Mouse (Mus musculus) left cerebral cortex, postnatal 36 days (tissue): ENCODE results near the gene Cbln3. TPM values are rescaled to one million over a fixed set of nuclear protein-coding genes. Genes with fewer than 3 reads are reported as not detected.

Experiments
- DNase-seq, 2 experiments: peaks; one replicate each; pipeline ENCODE4 v3.0.0; 2021 to 2022; ENCODE audit warnings: low spot score in 2 of 2, mixed read lengths in 1 of 2
- intact Hi-C: fragments of 180-260 bp; cut with DNase I; formaldehyde crosslinking; loops from one replicate; pipeline ENCODE4 v1.15.1; 2025
- total RNA-seq, 2 experiments: library from RNA; stranded (reverse); gene quantifications; 2 replicates each; pipeline ENCODE4 v1.2.3; 2021

Gene Cbln3
- total RNA-seq, 2 experiments from 2014 or later: 0.29 to 0.49 TPM

DNA sequence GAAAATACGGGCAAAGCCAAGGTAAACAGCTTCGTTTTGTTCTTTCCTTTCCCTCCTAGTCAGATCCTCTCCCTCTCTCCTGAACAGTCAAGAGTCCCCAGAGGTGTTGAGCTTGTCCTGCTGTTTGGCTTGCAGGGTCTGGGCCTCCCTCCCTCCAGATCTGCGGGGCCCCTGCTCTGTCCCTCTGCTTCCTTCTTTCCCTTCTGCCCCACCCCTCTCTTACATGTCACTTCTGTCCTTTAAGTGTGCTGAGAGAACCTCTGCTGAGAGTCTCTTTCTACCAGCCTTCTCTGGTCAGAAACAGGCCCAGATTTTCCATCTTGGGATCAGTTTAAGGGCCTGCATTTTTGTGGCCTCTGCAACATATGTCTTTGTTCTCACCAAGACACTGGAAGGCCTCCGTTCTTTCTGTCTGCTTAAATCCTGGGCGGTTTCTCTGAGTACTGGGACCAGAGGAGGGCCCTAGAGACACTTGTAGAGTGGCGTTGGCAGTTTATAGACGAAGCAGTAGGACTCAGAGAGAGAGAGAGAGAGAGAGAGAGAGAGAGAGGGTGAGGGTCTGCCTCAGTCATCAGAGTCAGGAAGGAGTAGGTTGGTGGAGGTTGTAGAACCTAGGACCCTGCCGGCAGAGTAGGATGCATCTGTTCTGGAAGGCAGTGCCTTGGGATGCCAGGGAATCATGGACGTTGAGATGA, 29.6 kb downstream of the Cbln3 start:
- intact Hi-C loops: no loop called here
- no peak for DNase-seq

DNA sequence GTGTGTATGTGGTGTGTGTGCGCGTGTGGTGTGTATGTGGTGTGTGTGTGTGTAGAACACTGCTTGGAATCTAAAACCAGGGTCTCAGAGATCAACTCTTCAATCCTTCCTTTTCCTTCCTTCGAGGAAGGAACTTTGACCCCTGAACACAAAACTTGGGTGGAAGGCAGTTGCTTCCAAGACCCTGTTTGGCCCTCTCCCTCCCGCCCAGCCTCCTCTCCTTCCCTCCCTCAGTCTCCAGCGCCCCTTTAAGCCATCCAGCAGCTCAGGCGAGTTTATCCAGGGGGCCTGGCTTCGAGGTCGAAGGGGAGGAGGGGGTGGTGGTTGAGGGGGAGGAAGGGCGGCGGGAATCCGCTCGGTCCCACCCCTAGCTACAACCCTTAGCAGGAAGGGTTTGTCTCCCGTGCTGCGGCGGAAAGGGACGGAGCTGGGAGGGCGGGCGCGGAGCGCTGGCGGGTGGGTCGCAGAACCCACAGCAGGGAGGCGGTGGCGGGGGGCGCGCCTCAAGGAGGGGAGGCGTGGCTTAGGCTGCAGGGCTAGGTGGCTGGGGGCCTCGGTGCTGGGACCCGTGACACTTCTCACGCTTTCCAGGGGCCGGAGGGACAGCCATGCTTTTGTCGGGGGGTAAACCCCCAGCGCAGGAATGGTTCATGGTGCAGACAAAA, 30.4 kb downstream of the Cbln3 start, which contains the start of gene Nynrin:
Nynrin (plus strand) TSS at position 390 of the 665 bp plus-strand sequence.
- DNase-seq: no peak
- intact Hi-C loops: no loop called here

DNA sequence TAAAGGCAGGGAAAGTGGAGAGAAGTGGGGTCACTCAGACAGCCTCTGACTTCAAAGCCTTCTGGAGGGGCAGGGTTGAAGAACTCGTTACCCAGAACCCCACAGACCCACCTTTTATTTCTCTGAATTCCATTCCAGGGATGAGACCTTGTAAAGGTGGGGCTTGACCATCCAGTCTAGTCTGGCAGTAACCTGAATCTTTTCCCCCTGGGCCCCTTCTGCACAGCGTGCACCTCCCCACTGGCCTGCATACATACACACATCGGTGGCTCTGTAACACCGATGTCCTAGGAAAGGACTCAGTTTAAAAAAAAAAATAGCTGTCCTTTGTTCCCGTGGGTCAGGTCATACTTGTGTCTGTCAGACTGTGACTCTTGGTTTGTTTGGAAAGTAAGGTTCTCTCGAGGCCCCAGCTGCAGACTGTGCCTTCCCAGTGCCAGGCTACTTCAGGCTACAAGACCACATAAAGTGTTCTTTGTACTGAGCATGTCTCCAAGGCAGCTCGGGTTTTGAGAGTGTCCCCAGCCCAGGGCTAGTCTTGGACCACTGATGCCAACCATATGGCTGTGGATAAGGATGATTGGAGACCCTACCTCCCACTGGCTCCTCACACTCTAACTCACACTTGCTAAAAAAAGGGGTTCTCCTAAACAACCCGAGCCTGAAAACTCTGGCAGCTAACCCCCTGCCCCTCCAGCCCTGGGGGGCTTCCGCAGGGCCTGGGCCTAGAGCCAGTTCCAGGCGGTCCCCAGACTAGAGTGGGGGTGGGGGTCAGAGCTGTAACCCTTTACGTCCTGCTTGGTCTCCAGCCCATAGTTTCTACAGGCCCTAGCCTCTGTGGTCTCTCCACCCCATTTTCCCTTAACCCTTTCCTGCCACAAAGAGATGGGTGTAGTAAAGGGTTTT, 31.3 kb downstream of the Cbln3 start:
- intact Hi-C loops: no loop called here
- DNase-seq: no peak

DNA sequence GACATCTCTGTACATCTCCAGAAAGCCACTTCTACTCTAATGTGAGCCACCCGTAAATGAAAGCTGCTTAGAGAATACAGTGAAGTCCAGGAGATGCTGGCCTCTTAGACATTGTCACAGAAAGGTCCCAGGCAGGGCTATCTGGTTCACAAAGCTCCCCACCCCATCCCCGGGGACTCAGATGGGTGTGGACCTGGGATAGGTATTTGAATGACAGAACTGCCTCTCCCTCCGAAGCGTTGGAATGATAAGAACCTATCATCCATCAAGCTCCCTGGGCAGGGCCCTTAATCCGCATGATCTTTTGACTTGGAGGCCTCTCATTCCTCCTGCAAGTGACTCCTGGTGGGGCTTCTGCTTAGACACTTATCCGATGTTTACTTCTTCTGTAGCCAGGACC, 33.3 kb downstream of the Cbln3 start:
- intact Hi-C loops: no loop called here
- no peak for DNase-seq

DNA sequence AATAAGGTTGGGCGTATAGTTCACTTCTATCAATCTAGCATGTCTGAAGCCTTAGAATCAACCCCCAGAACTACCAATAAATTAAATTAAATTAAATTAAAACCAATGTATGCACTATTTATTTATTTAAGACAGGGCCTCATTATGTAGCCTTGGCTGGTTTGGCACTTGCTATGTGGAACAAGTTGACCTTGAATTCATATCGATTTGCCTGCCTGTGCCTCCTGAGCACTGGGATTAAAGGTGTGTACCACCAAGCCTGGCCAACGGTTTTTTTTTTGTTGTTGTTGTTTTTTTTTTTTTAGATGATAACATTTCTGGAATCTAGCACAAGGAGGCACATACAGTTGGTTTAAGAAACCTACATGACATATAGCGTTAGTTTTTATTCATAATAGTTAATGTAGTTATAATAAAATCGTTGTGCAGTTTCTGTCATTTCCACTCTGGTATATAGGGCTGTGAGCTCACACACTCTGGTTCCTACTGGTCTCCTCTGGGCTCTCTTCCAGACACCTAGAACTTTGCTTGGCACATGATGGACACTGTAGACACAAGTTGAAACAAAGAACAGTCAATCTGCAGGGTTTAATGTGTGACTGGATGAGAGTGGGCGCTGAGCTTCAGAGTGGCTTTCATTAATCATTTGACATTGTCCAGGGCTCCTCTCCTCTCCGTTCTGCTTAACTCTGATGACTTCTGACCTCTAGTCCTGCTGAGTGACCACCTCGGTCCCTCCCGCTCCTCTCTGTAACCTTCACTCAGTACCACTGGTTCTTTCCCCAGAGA, 38.5 kb downstream of the Cbln3 start:
- DNase-seq: no peak
- intact Hi-C loops: no loop called here

DNA sequence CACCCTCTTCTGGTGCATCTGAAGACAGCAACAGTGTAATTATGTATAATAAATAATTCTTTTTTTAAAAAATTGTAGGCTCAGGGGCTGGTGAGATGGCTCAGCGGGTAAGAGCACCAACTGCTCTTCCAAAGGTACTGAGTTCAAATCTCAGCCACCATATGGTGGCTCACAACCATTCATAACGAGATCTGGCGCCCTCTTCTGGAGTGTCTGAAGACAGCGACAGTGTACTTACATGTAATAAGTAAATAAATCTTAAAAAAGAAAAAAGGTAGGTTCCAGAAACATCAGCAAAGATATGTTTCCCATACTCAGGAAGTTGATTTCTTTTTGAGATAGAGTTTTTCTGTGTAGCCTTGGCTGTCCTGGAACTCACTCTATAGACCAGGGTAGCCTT, 41.4 kb downstream of the Cbln3 start:
- no peak for DNase-seq
- intact Hi-C loops: no loop called here

DNA sequence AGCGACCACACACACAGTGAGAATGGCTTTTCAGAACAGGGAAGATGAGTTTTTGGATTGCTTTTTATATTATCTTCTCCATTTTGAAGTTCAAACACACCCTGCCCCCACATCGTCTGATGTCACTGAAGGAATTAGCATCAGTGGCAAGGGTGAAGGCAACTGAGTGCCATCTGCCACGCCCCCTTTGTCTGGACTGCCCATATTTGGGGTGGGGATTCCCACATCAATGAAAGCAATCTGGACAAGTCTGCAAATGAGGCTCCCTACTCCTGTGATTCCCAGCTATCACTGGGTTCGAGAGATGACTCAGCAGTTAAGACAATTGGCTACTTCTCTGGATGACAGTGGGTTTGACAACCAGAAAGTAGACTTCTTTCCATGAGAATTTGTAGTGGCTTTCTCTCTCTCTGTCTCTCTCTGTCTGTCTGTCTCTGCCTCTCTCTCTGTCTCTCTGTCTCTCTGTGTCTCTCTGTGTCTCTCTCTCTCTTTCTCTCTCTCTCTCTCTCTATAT, 43.3 kb downstream of the Cbln3 start:
- intact Hi-C loops: no loop called here
- DNase-seq: no peak

DNA sequence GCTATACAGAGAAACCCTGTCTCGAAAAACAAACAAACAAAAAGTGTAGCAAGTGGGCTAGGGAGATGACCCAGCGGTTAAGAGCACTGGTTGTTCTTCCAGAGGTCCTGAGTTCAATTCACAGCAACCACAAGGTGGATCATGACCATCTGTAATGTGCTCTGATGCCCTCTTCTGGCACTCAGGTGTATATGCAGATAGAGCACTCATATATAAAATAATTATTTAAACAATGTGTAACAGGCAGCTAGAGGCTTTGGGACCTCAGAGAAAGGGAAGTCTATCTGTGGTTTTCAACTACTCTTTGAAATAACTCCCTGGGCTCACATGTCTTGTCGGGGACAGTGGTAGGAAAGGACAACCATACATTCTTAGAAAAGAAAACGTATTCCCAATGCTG, 45.5 kb downstream of the Cbln3 start:
- no peak for DNase-seq
- intact Hi-C loops: no loop called here

DNA sequence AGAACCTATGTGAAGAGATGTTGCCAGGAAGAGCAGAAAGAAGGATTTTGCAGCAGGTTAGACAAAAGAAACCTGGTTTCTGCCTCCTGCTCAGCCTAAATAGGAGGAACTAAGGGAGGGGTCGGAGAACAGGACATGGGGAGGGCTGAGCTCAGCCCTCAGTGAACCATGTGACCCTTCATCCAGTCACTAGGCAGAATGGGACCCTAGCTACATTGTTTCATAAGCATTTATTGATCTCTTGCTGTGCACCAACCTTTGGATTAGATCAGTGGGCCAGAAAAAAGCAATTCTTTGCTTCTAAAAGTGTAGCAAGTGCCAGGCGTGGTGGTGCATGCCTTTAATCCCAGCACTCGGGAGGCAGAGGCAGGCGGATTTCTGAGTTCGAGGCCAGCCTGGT, 45.9 kb downstream of the Cbln3 start:
- DNase-seq: no peak
- intact Hi-C loops: no loop called here

DNA sequence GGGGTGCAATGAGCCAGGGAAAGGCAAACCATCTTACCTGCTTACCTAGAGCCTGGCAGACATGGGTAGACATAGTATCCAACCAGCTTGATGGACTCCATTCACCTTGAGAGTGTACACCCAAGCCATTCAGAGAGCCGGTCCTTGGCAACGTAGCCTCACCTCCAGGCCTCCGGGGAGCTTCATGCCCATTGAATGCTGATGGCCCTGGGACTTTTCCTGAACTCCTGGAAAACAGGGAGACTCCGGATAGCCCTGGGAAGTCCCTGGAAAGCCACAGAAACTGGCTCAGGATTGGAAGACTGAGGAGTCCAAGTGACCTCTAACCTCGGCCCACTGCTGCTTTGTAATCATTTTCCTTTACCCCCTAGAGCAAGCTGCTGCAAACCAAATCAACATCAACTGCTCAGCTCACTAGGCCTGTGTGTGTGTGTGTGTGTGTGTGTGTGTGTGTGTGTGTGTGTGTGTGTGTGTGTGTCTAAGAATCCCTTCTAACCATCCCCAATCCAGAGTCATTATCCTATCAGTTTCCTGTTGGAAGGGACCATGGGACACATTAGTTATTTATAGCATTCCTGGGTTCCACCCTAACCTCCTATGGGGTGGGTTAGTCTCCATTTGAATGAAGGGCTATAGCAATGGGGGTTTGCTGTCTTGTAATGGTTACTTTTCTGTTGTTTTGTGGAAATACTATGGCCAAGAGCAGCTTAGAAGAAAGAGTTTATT, 49.2 kb downstream of the Cbln3 start:
- no peak for DNase-seq
- intact Hi-C loops: no loop called here

DNA sequence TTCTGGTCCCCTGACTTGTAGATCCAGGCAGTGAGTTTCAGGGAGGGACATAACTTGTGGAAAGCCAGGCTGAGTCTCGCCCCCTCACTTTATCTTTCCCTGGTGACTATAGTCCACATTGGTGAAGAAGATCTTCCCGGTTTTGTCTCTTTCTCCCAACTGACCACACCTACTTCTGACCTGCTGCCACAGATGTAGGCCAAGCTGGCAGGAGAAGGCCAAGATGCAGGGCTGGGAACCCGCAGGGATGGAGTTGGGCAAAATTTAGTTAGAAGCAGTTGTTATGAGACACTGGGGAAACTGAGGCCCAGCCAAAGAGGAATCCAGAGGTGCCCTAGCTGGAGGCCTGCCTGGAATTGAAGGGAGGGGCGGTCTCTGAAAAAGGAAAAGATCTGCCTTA, 51.1 kb downstream of the Cbln3 start:
- DNase-seq: no peak
- intact Hi-C loops: no loop called here

DNA sequence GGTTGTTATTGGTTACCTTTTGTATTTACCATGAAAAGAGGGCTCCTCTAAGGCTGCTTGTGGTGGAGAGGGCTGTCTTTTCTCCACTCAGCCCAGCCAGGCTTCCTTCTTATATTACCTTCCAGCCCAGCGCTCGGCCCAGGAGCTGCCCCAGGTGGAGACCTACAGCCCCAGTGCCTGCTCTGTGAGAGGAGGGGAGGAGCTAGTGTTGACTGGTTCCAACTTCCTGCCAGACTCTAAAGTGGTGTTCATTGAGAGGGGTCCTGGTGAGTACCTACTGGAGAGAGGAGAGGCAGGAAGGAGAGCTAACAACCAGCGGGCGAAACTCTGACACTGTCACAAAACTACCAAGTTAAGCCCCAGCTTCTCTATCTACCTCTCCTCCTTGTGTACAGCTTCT, 53.9 kb downstream of the Cbln3 start:
- intact Hi-C loops: no loop called here
- no peak for DNase-seq

DNA sequence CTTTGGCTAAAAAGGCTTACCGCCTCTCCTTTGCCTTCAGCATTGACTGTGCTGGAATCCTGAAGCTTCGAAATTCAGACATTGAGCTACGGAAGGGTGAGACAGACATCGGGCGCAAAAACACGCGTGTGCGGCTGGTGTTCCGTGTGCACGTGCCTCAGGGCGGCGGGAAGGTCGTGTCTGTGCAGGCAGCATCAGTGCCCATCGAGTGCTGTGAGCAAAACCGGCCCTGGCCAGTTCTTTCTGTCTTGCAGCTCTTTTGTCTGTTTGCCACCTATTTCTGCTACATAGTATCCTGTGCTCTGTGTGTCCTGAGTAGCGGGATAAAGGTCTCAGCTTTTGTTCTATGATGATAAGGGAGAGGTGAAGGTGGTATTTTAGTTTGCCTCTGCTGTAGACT, 54.3 kb downstream of the Cbln3 start:
- intact Hi-C loops: no loop called here
- no peak for DNase-seq

Other genes starting within 250 kb of the Cbln3 start
- 100 to 1,000 TPM; 112 to 122 TPM for gene Ipo4, start 248.4 kb downstream of the Cbln3 start, total RNA-seq
- 1 to 10 TPM in 1 of 2 experiments, under 1 TPM in 1; 0.84 to 4.9 TPM for gene Gm49378, start 246.5 kb downstream of the Cbln3 start, total RNA-seq
- gene Tm9sf1, start 240.6 kb downstream of the Cbln3 start, total RNA-seq: 10 to 100 TPM; 39.0 to 41.9 TPM
- 1 to 10 TPM in 1 of 2 experiments, under 1 TPM in 1; 0.49 to 1.6 TPM for gene Tssk4, start 234.2 kb downstream of the Cbln3 start, total RNA-seq
- gene Mdp1, start 223.9 kb downstream of the Cbln3 start, total RNA-seq: 10 to 100 TPM; 39.1 to 41.7 TPM
- gene Gmpr2, start 212.5 kb downstream of the Cbln3 start, total RNA-seq: 10 to 100 TPM; 20.6 to 24.9 TPM
- gene Nedd8, start 212.3 kb downstream of the Cbln3 start, total RNA-seq: 100 to 1,000 TPM; 310 to 333 TPM
- 10 to 100 TPM; 15.2 to 16.9 TPM for gene Tinf2, start 202.6 kb downstream of the Cbln3 start, total RNA-seq
- not detected for gene Tgm1, start 170.5 kb downstream of the Cbln3 start, total RNA-seq
- gene Rabggta, start 162.1 kb downstream of the Cbln3 start, total RNA-seq: 10 to 100 TPM; 50.6 to 50.9 TPM
- 10 to 100 TPM; 78.5 to 83.9 TPM for gene Dhrs1, start 138.7 kb downstream of the Cbln3 start, total RNA-seq
- gene Nop9, start 138.7 kb downstream of the Cbln3 start, total RNA-seq: 10 to 100 TPM; 10.5 to 12.5 TPM
- 1 to 10 TPM; 2.5 to 3.0 TPM for gene Cideb, start 125.9 kb downstream of the Cbln3 start, total RNA-seq
- gene Ltb4r2, start 123.0 kb downstream of the Cbln3 start, total RNA-seq: under 1 TPM; 0.20 to 0.67 TPM
- under 1 TPM; 0.29 to 0.59 TPM for gene Ltb4r1, start 118.4 kb downstream of the Cbln3 start, total RNA-seq
- gene Adcy4, start 100.3 kb downstream of the Cbln3 start, total RNA-seq: 1 to 10 TPM; 3.8 to 8.0 TPM
- gene Ripk3, start 95.5 kb downstream of the Cbln3 start, total RNA-seq: under 1 TPM in 1 of 2 experiments, not detected in 1; 0.89 TPM
- gene Nfatc4, start 61.2 kb downstream of the Cbln3 start, total RNA-seq: 1 to 10 TPM; 1.8 TPM
- 1 to 10 TPM; 7.9 to 9.5 TPM for gene Nynrin, start 30.4 kb downstream of the Cbln3 start, total RNA-seq
- 10 to 100 TPM; 11.4 to 12.7 TPM for gene Khnyn, start 555 bp upstream of the Cbln3 start, total RNA-seq
- gene Sdr39u1, start 15.9 kb upstream of the Cbln3 start, total RNA-seq: 100 to 1,000 TPM in 1 of 2 experiments, 10 to 100 TPM in 1; 89.7 to 104 TPM
- gene Cma1, start 60.3 kb upstream of the Cbln3 start, total RNA-seq: not detected
- not detected for gene Cma2, start 66.6 kb upstream of the Cbln3 start, total RNA-seq
- not detected for gene Mcpt1, start 133.6 kb upstream of the Cbln3 start, total RNA-seq
- not detected for gene Mcpt9, start 146.1 kb upstream of the Cbln3 start, total RNA-seq
- gene Mcpt2, start 157.6 kb upstream of the Cbln3 start, total RNA-seq: not detected
- gene Mcpt4, start 177.9 kb upstream of the Cbln3 start, total RNA-seq: not detected
- not detected for gene Mcpt8, start 200.9 kb upstream of the Cbln3 start, total RNA-seq
- gene Ctsg, start 218.2 kb upstream of the Cbln3 start, total RNA-seq: not detected
- gene Gzme, start 236.2 kb upstream of the Cbln3 start, total RNA-seq: not detected
- not detected for gene Gzmd, start 248.2 kb upstream of the Cbln3 start, total RNA-seq